Mouse (Mus musculus) heart, postnatal 4 days (tissue): ENCODE data around the gene 1110051M20Rik. TPM values are rescaled to one million over a fixed set of nuclear protein-coding genes. Genes with fewer than 3 reads are reported as not detected.
A peak's percentile ranks its signal among the peaks of the same experiment; 100 is the strongest.

Experiments used
- DNase-seq: peaks from one replicate; pipeline ENCODE4 v3.0.0; 2021
- total RNA-seq, 2 experiments: library from RNA; stranded (reverse); gene quantifications; 2 replicates each; pipeline ENCODE4 v1.2.3; 2021

Gene 1110051M20Rik
- total RNA-seq, 2 experiments from 2014 or later = 13.5 to 13.7 TPM

GRCm38 (mm10) chr2:91413811-91414210, 30.7 kb downstream of the 1110051M20Rik start:
- DNase-seq = no peak

DNA sequence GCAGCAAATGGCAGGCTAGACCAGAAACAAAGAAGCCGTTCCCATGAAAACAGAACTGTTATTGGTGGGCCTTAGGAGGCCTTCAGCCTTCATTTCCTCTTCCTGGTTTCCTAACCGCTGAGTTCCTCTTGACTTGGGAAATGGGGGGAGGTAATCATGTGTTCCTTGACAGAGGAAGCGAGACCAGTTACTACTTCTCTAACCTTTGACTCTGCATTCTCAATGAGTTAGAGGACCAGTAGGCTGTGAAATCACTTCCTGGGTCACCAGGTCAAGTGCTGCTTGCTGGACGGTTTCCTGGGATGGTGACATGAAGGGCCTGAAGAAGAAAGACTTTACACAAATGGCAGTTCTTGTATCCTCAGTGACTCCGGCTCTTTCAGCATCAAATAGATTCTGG, 32.1 kb downstream of the 1110051M20Rik start:
- peak; percentile 8 for DNase-seq

DNA sequence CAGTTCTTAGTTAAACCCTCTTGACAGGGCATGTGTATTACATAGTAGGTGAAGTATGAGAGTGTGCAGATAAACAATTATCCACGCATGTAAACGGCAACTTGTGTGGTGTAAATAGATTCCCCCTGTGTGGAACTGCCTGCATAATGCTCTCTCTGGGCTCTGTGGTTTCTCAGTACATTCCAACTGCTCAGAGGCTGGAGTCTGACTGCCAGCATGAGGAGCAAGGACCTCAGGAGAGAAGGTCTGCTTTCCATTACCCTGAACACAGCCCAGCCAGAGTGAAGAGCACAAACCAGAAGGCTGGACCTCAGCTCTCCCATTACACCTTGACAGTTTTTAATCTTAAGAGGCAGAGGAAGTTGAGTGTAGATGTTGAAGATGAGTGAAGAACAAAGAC, 33.0 kb downstream of the 1110051M20Rik start:
- no peak for DNase-seq

- DNase-seq = no peak
Observed at GRCm38 (mm10) chr2:91408031-91408430, 36.5 kb downstream of the 1110051M20Rik start.

GRCm38 (mm10) chr2:91405071-91405470, 39.4 kb downstream of the 1110051M20Rik start:
- DNase-seq = no peak

DNA sequence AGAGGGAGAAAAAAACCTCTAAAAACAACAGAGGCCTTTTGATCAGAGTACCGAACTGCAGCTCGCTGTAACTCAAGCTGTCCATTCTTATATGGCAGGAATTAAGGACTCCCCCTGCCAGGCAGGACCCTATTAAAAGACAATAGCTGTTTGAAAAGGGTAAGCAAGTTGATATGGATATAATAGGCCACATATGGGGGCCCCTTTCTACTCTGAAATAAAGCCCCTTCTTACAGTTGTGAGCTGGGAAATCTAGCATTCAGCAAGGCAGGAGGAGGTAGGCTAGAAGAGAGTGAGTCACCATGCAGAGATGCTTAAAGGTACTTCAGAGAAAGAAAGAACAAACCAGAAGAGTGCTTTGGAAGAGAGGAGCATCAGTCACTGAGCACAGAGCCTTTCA, 44.8 kb downstream of the 1110051M20Rik start:
- DNase-seq = no peak

GRCm38 (mm10) chr2:91399168-91399567, 45.3 kb downstream of the 1110051M20Rik start:
- no peak for DNase-seq

DNA sequence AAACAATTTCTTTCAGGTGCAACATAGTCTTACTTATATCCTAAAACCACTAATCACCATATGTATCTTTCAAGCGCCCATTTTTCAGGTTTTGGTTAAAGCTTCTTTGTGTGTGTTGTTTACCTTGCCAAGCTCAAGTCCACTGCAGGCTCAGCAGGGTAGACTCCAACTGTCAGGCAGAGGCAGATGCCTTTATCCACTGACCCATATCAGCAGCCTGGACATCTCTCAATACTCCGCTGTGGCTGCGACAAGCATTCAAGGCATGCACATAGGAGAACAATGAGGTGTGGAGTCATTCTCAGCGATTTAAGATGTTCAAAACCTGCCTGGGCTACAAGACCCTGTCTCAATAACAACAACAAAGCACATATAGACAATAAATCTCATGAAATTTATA, 50.4 kb downstream of the 1110051M20Rik start:
- DNase-seq = no peak

GRCm38 (mm10) chr2:91388738-91389137, 55.8 kb downstream of the 1110051M20Rik start:
- DNase-seq = no peak

GRCm38 (mm10) chr2:91388281-91388680, 56.2 kb downstream of the 1110051M20Rik start:
- DNase-seq = no peak

GRCm38 (mm10) chr2:91387287-91387958, 57.1 kb downstream of the 1110051M20Rik start:
- no peak for DNase-seq

- DNase-seq = no peak
Observed at GRCm38 (mm10) chr2:91386547-91387286, 57.8 kb downstream of the 1110051M20Rik start.

GRCm38 (mm10) chr2:91383294-91383693, 61.2 kb downstream of the 1110051M20Rik start:
- no peak for DNase-seq

DNA sequence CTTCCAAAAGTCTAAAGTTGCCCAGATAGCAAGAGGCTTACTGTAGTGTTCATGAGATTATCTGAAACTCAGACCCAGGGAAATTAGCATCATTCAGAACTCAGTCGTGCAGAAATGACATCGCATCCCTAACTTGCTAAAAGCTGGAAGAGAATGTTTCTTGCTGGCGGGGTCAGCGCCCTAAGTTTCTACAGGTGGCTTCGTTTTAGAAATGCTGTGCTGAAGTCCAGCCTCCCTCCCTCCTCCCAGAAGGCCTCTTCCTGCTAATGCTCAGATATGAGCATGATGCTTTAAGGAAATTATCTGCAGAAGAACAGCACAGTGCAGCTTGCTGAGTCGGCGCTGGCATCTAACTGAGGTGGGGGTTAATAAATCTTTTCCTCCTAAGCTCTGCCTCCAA, 67.5 kb downstream of the 1110051M20Rik start:
- no peak for DNase-seq

- no peak for DNase-seq
Observed at GRCm38 (mm10) chr2:91370314-91370713, 74.2 kb downstream of the 1110051M20Rik start.

GRCm38 (mm10) chr2:91363272-91363671, 81.2 kb downstream of the 1110051M20Rik start:
- DNase-seq = no peak

DNA sequence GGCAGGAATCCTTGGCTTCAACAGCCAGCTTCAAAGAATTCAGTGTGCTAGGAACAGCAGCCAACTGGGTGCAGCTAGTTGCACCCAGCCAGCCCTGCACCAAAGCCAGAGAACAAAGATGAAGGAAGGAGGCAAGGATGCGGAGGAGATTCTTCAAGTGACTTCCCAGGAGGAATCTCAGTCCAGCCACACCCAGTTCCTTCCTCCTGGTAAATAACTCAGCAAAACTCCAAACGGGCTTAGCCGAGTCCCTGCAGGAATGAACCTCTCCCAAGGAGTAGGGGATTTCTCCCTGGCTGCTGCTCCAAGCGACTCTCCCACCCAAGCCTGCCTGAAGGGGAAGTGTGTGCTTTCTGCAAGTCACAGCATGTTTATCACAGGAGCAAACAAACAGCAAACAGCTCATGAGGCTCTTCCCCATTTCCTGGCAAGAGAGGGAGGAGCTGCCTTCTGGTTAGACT, 83.4 kb downstream of the 1110051M20Rik start:
- DNase-seq = peak; percentile 13

DNA sequence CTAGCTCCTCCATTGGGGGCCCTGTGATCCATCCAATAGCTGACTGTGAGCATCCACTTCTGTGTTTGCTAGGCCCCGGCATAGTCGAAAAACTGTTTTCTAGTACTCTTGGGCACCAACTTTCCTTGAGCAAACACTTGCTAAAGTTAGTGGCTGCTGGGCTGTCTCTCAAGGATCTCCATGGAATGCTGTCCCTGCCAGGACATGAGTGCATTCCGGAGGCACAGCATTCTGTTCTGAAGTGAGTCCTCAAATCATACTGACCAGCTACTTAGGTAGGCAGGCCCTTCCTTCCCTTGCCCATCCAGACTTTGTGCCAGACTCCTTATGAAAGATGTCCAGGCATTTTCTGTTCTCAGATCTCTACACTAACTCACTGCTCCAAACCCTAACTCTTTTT, 88.7 kb downstream of the 1110051M20Rik start:
- DNase-seq = no peak

DNA sequence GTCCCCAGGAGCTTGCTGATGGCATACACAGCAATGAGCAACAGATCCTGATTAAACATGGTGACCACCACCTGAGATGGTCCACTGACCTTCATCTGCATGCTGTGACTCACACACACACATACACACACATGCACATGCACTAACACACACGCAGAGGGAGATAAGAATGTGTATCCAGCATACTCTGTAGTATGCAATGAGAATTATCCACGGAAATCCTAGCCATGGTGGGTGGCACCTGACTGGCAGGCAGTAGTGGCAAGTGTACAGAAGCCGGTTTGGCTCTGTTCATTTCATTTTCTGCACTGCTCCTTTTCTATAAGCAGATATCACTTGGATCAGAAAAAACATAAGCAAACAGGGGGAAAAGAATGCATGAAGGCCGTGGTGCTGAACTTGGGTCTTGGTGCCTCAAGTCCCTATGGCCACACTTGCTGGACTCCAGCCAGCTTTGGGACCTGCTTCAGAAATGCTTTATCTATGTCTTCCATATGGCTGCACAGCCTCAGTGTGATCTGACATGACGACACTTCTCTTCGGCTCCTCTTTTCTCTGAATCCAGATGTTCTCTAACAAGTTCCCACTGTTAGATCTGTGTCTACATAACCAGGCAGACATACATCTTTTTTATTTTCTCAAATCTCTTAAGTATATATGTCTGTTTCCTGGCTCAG, 89.6 kb downstream of the 1110051M20Rik start:
- no peak for DNase-seq

DNA sequence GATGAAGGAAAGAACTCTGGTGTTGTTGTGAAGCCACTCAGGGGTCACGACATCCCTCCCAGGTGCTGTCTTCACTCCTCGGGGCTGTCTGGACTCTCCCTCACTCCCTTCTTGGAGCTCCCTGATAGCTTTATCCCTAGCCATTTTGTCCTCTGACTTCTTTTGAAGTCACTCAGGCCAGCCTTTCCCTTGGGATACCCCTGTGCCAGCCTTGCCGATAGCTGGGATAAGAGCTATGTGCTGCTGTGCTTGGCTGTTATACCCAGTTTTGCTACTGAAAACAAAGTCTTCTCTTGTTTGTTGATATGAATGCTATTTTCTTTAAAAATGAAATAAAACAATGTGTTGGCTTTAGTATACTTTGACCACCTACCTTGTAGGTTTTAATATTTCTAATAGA, 90.7 kb downstream of the 1110051M20Rik start:
- no peak for DNase-seq

- DNase-seq = no peak
Observed at GRCm38 (mm10) chr2:91351841-91352240, 92.7 kb downstream of the 1110051M20Rik start.

- DNase-seq = no peak
Observed at GRCm38 (mm10) chr2:91349974-91350457, 94.5 kb downstream of the 1110051M20Rik start.

DNA sequence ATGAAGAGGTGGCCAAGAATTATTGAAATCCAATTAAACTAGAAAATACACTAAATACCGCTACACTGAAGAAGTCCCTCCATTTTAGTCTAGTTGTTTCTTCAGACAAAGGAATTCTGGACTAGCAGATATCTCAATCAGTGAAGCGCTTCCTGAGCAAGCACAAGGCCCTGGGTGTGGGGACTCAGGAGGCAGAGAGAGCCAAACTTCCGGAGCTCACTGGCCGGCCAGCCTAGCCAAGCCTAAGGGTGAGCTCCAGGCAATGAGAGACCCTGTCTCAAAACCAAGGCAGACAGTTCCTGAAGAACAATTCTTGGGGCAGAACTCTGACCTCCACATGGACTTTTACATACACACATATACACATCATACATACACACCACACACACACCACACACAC, 95.6 kb downstream of the 1110051M20Rik start:
- DNase-seq = peak; percentile 14
